Mouse (Mus musculus) stomach, embryonic 16.5 days (tissue): ENCODE data around the gene Tcl1b2. TPM values are rescaled to one million over a fixed set of nuclear protein-coding genes. Genes with fewer than 3 reads are reported as not detected.

Source experiments
- ATAC-seq: fragments of 200-750 bp; cut with Nextera tagmentation; 2 replicates; pipeline ENCODE4 v1.8.0; 2017; ENCODE audit warnings: moderate number of reproducible peaks, moderate TSS enrichment; ENCODE audit not compliant: insufficient read depth, low FRiP score
- H3K27ac ChIP-seq: fragments of 300-500 bp; sonication (generic); 2 replicates; pipeline ENCODE4 v1.5.1; 2014; ENCODE audit warnings: low read length
- H3K27me3 ChIP-seq: fragments of 300-500 bp; sonication (generic); 2 replicates; pipeline ENCODE4 v1.6.1; 2014; ENCODE audit warnings: low read length, control low read depth, mixed read lengths; ENCODE audit not compliant: control insufficient read depth, insufficient read depth
- H3K36me3 ChIP-seq: fragments of 300-500 bp; sonication (generic); 2 replicates; pipeline ENCODE4 v1.6.1; 2014; ENCODE audit warnings: low read length; ENCODE audit not compliant: control insufficient read depth, insufficient read depth
- H3K4me1 ChIP-seq: fragments of 300-500 bp; sonication (generic); 2 replicates; pipeline ENCODE4 v1.6.1; 2014; ENCODE audit warnings: low read length, control low read depth, mixed read lengths; ENCODE audit not compliant: control insufficient read depth, insufficient read depth
- H3K4me2 ChIP-seq: fragments of 300-500 bp; sonication (generic); 2 replicates; pipeline ENCODE4 v1.6.1; 2014; ENCODE audit warnings: low read depth, low read length, mixed read lengths
- H3K4me3 ChIP-seq: fragments of 300-500 bp; sonication (generic); replicated peaks from 2 replicates; pipeline ENCODE4 v1.5.1; 2014; ENCODE audit warnings: mild to moderate bottlenecking, low read length
- H3K9ac ChIP-seq: fragments of 300-500 bp; sonication (generic); 2 replicates; pipeline ENCODE4 v1.6.1; 2014; ENCODE audit warnings: low read length
- H3K9me3 ChIP-seq: fragments of 300-500 bp; sonication (generic); replicated peaks from 2 replicates; pipeline ENCODE4 v1.6.1; 2016; ENCODE audit warnings: low read length, control low read depth; ENCODE audit not compliant: control insufficient read depth
- WGBS: fragments of 180-500 bp; shearing (Covaris S2); extraction: QIAGEN DNeasy Blood & Tissue Kit; methylation state at CpG from one replicate; pipeline ENCODE4 v1.1.7; 2014; 5-methylcytosine and 5-hydroxymethylcytosine counted together
- polyA plus RNA-seq: library from polyadenylated mRNA; unstranded; fragments of >200 nt; fragmentation: Nextera tagmentation; extraction: Ambion mirVana; gene quantifications from 2 replicates; pipeline ENCODE4 v1.2.1, GENCODE M21; 2015

The Tcl1b2 gene
- polyA plus RNA-seq, result not detected in 2 replicates

- Histone ChIP-seq H3K4me2 (no peak within 1 kb of the TSS), H3K36me3 (no peaks in the 10 kb centered on the region), H3K27me3 (no peaks in the 10 kb centered on the region), H3K9me3 (no peaks in the 10 kb centered on the region), H3K4me3 (no peak within 1 kb of the TSS), H3K4me1 (no peaks in the 10 kb centered on the region), H3K27ac (no peak within 1 kb of the TSS), H3K9ac (no peak within 1 kb of the TSS)
- ATAC-seq, result no peak
- 78% methylated on average over 3 of the region's 3 CpGs for WGBS
Observed at GRCm38 (mm10) chr12:105145714-105146113, at the start of gene Tcl1b2. Gene Tcl1b2 (plus strand): TSS chr12:105146014.

- Histone ChIP-seq H3K4me2 (no peak overlapping the region), H3K27me3 (no peaks in the 10 kb centered on the region), H3K9ac (no peak overlapping the region), H3K9me3 (no peaks in the 10 kb centered on the region), H3K4me1 (no peaks in the 10 kb centered on the region), H3K27ac (no peak overlapping the region), H3K36me3 (no peaks in the 10 kb centered on the region), H3K4me3 (no peak overlapping the region)
- 51% methylated on average over 9 of the region's 9 CpGs for WGBS
- no peak for ATAC-seq
Observed at GRCm38 (mm10) chr12:105099466-105100044, 46.3 kb upstream of the Tcl1b2 start.

GRCm38 (mm10) chr12:105102901-105103300, 42.9 kb upstream of the Tcl1b2 start:
- Histone ChIP-seq H3K4me2 (no peak overlapping the region), H3K27ac (no peak overlapping the region), H3K4me3 (no peak overlapping the region), H3K4me1 (no peaks in the 10 kb centered on the region), H3K9me3 (no peaks in the 10 kb centered on the region), H3K27me3 (no peaks in the 10 kb centered on the region), H3K36me3 (no peaks in the 10 kb centered on the region), H3K9ac (no peak overlapping the region)
- 45% methylated on average over 8 of the region's 8 CpGs for WGBS
- ATAC-seq, result no peak

- no peaks in the 10 kb centered on the region for H3K36me3 ChIP-seq
- H3K9me3 ChIP-seq, result no peaks in the 10 kb centered on the region
- no peak overlapping the region for H3K4me2 ChIP-seq
- no peak overlapping the region for H3K27ac ChIP-seq
- H3K27me3 ChIP-seq, result no peaks in the 10 kb centered on the region
- no peak for ATAC-seq
- no peaks in the 10 kb centered on the region for H3K4me1 ChIP-seq
- WGBS, result 3% methylated on average over 4 of the region's 4 CpGs
- H3K9ac ChIP-seq, result no peak overlapping the region
- H3K4me3 ChIP-seq, result no peak overlapping the region
Observed at GRCm38 (mm10) chr12:105104036-105104435, 41.8 kb upstream of the Tcl1b2 start.

DNA sequence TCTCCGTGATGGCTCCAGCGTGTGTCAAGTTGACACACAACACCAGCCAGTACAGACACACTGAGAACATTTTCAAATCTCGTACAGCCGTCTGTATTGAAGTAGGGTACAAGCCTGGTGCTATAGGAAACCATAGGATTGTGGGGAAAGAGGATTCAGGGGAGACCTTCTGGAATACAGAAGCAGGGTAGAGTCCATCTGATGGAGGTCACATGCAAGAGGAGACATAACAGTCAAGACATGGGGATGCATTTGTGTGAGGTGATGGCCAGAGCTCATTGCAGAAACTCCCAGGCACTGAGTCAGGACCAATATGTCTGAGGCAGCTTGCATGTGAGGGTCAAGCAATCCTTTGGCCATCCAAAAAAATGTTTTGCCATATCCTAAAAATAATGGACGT, 40.5 kb upstream of the Tcl1b2 start:
- no peaks in the 10 kb centered on the region for H3K27me3 ChIP-seq
- ATAC-seq, result no peak
- no peak overlapping the region for H3K27ac ChIP-seq
- H3K9me3 ChIP-seq, result no peaks in the 10 kb centered on the region
- H3K4me1 ChIP-seq, result no peaks in the 10 kb centered on the region
- WGBS, result 79% methylated on average over 5 of the region's 5 CpGs
- no peak overlapping the region for H3K4me3 ChIP-seq
- no peaks in the 10 kb centered on the region for H3K36me3 ChIP-seq
- H3K9ac ChIP-seq, result no peak overlapping the region
- H3K4me2 ChIP-seq, result no peak overlapping the region

DNA sequence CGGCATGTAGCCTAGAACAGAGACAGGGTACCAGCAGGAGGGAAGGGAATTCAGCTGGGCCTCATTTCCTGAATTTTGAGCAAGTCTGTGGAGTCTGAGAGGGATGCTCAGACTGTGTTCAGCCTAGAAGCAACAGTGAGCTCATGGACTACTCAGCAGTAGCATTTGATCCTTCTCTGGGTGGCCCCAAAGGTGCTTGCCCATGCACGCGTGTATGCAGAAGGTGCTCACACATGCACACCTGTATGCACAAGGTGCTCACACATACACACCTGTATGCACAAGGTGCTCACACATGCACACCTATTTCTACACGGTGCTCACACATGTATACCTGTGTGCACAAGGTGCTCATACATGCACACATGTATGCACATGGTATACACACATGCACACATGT, 37.0 kb upstream of the Tcl1b2 start:
- H3K4me2 ChIP-seq, result no peak overlapping the region
- no peaks in the 10 kb centered on the region for H3K27me3 ChIP-seq
- H3K4me3 ChIP-seq, result no peak overlapping the region
- H3K4me1 ChIP-seq, result peaks cover 6% of the 10 kb centered on the region
- no peak for ATAC-seq
- 91% methylated on average over 4 of the region's 4 CpGs for WGBS
- no peaks in the 10 kb centered on the region for H3K36me3 ChIP-seq
- H3K27ac ChIP-seq, result no peak overlapping the region
- H3K9ac ChIP-seq, result no peak overlapping the region
- H3K9me3 ChIP-seq, result peaks cover under 1% of the 10 kb centered on the region; the same call in 1 of the 2 replicates

- 40% methylated on average over 3 of the region's 3 CpGs for WGBS
- peaks cover 6% of the 10 kb centered on the region for H3K4me1 ChIP-seq
- ATAC-seq, result no peak
- H3K9ac ChIP-seq, result no peak overlapping the region
- no peaks in the 10 kb centered on the region for H3K27me3 ChIP-seq
- no peak overlapping the region for H3K4me3 ChIP-seq
- no peaks in the 10 kb centered on the region for H3K36me3 ChIP-seq
- no peak overlapping the region for H3K4me2 ChIP-seq
- H3K27ac ChIP-seq, result no peak overlapping the region
- peaks cover 3% of the 10 kb centered on the region; the same call in 1 of the 2 replicates for H3K9me3 ChIP-seq
Observed at GRCm38 (mm10) chr12:105109406-105109805, 36.4 kb upstream of the Tcl1b2 start.

DNA sequence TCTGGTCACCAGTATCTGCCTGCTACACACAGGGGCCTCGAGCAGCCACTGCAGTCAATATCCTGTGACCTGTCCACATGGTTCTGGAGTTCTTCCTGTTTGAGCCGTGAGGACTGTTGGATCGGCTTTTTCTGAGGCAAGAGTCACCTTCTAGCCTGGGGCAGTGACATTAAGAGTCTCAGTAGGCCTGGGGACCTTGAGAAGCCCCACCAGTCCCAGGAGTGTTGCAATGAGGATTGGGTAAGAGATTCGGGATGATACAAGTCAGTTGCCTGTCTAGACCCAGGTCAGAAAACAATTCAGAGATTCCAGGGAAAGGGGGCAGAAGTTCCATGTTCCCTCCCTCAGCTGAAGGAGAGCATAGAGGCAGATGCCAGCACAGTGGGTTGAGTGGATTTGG, 36.0 kb upstream of the Tcl1b2 start:
- Histone ChIP-seq H3K9ac (no peak overlapping the region), H3K27me3 (no peaks in the 10 kb centered on the region), H3K4me2 (no peak overlapping the region), H3K27ac (no peak overlapping the region), H3K9me3 (peaks cover 3% of the 10 kb centered on the region; the same call in 1 of the 2 replicates), H3K4me1 (peaks cover 6% of the 10 kb centered on the region), H3K36me3 (no peaks in the 10 kb centered on the region), H3K4me3 (no peak overlapping the region)
- whole genome bisulfite sequencing, result 62% methylated on average over 4 of the region's 4 CpGs
- ATAC-seq, result no peak

DNA sequence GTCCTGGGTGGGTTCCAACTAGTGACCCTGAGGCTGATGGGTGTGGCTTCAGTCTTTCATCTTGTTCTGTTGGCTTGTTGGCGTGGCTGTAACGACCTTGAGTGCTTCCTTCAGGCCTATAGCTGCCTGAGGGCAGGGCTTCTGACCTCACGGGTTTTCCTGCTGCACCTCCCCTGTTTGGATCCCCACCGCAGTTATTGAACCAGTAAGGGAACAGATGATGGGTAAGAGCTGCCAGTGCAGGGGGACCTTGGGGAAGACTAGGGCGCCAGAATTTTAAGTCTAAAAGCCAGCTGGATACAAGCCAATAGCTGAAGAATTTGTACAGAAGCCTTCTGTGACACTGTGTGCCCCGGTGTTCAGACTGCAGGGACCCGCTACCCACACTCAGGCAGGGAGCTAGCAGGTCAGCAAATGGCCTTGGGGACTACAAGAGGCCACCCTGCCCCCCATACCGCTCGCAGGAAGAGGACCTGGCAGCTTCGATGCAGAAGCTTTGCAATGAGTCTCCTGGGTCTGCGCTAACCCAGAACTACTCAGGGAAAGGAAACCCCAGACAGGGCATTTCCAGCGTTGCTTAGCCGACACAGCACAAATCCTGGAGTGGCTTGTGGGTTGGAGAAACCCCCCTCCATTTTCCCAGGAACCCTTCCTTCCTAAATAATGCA, 33.4 kb upstream of the Tcl1b2 start:
- H3K9me3 ChIP-seq, result peaks cover 3% of the 10 kb centered on the region; the same call in 1 of the 2 replicates
- 38% methylated on average over 13 of the region's 13 CpGs for WGBS
- peak; percentile 48; the same call in 1 of the 2 replicates for ATAC-seq
- H3K4me1 ChIP-seq, result peaks cover 6% of the 10 kb centered on the region
- no peak overlapping the region for H3K27ac ChIP-seq
- H3K27me3 ChIP-seq, result no peaks in the 10 kb centered on the region
- no peak overlapping the region for H3K4me2 ChIP-seq
- no peaks in the 10 kb centered on the region for H3K36me3 ChIP-seq
- no peak overlapping the region for H3K4me3 ChIP-seq
- no peak overlapping the region for H3K9ac ChIP-seq
